Mouse (Mus musculus): ENCODE results near the gene Trim16. TPM values are rescaled to one million over a fixed set of nuclear protein-coding genes. Genes with fewer than 3 reads are reported as not detected.

Gene Trim16
- polyA plus RNA-seq, 1 experiment, result 0.28 TPM

DNA sequence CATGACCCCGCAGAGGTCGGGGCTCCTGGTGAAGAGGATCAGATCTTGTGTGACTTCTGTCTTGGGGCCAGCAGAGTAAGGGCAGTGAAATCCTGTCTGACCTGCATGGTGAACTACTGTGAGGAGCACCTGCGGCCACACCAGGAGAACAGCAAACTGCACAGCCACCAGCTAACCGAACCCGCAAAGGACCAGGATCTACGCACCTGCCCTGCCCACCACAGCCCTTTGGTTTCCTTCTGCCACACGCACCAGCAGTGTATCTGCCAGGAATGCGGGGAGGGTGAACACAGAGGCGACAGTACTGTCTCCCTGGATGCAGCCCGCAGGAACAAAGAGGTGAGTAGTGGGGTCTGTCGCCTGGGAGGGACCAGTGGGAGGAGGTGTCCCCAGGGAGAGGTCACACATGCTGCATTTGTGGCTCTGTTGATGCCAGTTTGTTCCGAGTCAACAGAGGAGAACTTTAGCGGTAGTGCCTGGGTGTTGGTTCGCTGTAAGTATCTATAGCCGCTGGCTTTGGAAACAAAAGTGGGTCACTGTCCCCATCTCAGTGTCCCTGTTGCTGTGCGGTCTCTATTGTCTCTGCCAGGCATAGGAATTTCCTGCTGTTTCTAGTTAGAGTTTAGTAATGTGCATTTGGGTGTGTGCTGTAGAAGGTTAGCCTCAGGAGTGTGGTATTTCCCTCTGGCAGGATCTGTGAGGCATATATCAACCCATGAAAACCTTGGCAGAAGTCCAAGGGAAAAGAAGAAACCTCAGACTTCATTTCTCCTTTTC is 818 bp downstream of the Trim16 start:
- peak overlapping the region; percentile 12 for H3K4me3 ChIP-seq (ENCODE audit: control insufficient read depth, low read depth, low read length)
- no peaks in the 10 kb centered on the region for H3K36me3 ChIP-seq (ENCODE audit: control insufficient read depth, insufficient read depth, low read length)
- no peaks in the 10 kb centered on the region for H3K27me3 ChIP-seq (ENCODE audit: control insufficient read depth, insufficient read depth, low read length)
- no peak for TF ChIP-seq CTCF (IDR thresholded peaks at IDR 0.05; ENCODE audit: control insufficient read depth, insufficient read depth, insufficient replicate concordance, low read depth, low read length)
- TF ChIP-seq POLR2A (IDR thresholded peaks at IDR 0.05; ENCODE audit: control insufficient read depth, low read depth, low read length), result no peak
- H3K4me1 ChIP-seq (ENCODE audit: control insufficient read depth, insufficient read depth, low read length), result peaks cover 9% of the 10 kb centered on the region
- no peak overlapping the region for H3K27ac ChIP-seq (ENCODE audit: control insufficient read depth, insufficient read depth, low read depth, low read length)

DNA sequence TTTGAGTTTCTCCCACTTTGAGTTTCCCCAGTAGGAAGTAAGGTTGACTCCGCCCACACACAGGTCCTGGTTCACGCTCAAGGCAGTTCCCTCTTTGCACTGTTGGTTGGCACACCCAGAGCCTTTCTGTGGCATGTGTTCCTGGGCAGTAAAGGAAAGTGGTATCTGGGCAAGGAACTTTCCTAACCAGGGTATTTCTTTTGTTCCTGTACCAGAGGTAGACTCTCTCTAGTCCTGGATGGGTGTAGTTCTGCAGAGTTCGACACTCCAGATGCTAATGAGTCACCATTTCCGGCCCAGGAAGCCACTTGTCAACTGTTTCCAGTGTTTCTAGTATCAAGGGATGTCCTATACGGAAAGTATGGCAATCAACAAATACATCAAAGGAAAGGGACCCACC is 1.9 kb downstream of the Trim16 start:
- Histone ChIP-seq H3K4me3 (ENCODE audit: control insufficient read depth, low read depth, low read length) (no peak overlapping the region), H3K27me3 (ENCODE audit: control insufficient read depth, insufficient read depth, low read length) (no peaks in the 10 kb centered on the region), H3K27ac (ENCODE audit: control insufficient read depth, insufficient read depth, low read depth, low read length) (no peak overlapping the region), H3K4me1 (ENCODE audit: control insufficient read depth, insufficient read depth, low read length) (peaks cover 9% of the 10 kb centered on the region), H3K36me3 (ENCODE audit: control insufficient read depth, insufficient read depth, low read length) (no peaks in the 10 kb centered on the region)
- TF ChIP-seq CTCF (IDR thresholded peaks at IDR 0.05; ENCODE audit: control insufficient read depth, insufficient read depth, insufficient replicate concordance, low read depth, low read length) (no peak), POLR2A (IDR thresholded peaks at IDR 0.05; ENCODE audit: control insufficient read depth, low read depth, low read length) (no peak)

DNA sequence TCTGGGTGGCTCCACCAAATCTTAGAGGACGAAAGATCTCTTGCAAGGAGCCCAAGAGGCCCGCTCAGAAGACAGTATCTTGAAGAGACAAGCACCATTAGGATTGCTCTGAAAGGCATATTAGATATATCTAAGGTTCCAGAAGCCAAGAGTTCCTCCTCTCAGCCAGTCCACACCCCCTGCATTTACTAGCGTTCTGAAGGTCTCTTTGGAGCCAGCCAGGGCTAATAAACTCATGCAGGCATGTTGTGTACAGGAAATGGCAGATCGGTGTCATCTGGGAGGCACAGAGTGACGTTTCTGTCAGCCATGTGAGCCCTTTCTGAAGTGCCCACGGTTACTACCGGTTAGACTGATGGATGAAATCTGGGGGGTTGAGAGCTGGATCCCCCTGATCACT is 4.2 kb downstream of the Trim16 start:
- Histone ChIP-seq H3K4me1 (ENCODE audit: control insufficient read depth, insufficient read depth, low read length) (peaks cover 9% of the 10 kb centered on the region), H3K27ac (ENCODE audit: control insufficient read depth, insufficient read depth, low read depth, low read length) (no peak overlapping the region), H3K27me3 (ENCODE audit: control insufficient read depth, insufficient read depth, low read length) (no peaks in the 10 kb centered on the region), H3K36me3 (ENCODE audit: control insufficient read depth, insufficient read depth, low read length) (no peaks in the 10 kb centered on the region), H3K4me3 (ENCODE audit: control insufficient read depth, low read depth, low read length) (no peak overlapping the region)
- TF ChIP-seq POLR2A (IDR thresholded peaks at IDR 0.05; ENCODE audit: control insufficient read depth, low read depth, low read length) (no peak), CTCF (IDR thresholded peaks at IDR 0.05; ENCODE audit: control insufficient read depth, insufficient read depth, insufficient replicate concordance, low read depth, low read length) (no peak)

DNA sequence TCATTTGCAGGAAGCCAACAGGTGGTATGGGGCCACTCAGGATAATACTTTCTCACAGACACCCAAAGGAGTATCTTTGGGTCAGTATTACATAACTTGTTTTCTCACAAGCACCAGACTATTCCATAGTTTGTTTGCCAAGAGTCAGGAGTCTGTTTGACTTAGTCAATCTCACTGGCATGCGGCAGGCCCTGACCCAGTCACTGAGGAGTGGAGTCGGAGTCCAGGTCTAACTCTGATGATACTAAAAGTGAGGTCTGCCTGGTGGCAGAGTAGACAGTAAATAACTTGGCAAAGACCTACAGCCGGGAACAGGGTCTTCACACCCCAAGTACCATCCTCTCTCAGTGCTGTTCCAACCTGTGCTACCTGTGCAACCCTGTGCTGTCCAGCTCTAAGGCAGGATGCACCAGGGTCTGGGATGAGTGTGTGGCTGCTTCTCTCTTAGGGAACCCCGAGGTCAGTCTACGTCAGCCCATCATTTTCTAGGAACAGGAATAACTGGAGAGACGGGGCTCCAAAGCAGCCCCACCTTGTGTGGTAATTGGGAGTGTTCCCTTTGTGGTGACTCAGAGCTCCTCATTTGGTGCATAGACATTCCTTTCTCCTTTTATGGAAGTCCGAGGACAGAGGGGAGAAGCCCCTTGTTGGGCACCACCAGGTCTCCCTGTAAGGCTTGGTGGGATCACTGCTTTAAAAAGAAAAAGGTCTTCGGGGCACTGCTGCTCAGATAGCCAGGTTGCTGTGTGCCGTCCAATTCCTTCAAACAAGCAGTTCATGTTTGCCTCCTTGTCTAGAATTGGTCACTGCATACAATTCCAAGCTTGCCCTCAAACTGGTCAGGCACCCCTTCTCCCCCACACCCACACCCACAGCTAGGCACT is 5.4 kb downstream of the Trim16 start:
- no peak overlapping the region for H3K4me3 ChIP-seq (ENCODE audit: control insufficient read depth, low read depth, low read length)
- no peak overlapping the region for H3K27ac ChIP-seq (ENCODE audit: control insufficient read depth, insufficient read depth, low read depth, low read length)
- H3K36me3 ChIP-seq (ENCODE audit: control insufficient read depth, insufficient read depth, low read length), result no peaks in the 10 kb centered on the region
- H3K4me1 ChIP-seq (ENCODE audit: control insufficient read depth, insufficient read depth, low read length), result peaks cover 5% of the 10 kb centered on the region
- TF ChIP-seq CTCF (IDR thresholded peaks at IDR 0.05; ENCODE audit: control insufficient read depth, insufficient read depth, insufficient replicate concordance, low read depth, low read length) (no peak), POLR2A (IDR thresholded peaks at IDR 0.05; ENCODE audit: control insufficient read depth, low read depth, low read length) (no peak)
- no peaks in the 10 kb centered on the region for H3K27me3 ChIP-seq (ENCODE audit: control insufficient read depth, insufficient read depth, low read length)

DNA sequence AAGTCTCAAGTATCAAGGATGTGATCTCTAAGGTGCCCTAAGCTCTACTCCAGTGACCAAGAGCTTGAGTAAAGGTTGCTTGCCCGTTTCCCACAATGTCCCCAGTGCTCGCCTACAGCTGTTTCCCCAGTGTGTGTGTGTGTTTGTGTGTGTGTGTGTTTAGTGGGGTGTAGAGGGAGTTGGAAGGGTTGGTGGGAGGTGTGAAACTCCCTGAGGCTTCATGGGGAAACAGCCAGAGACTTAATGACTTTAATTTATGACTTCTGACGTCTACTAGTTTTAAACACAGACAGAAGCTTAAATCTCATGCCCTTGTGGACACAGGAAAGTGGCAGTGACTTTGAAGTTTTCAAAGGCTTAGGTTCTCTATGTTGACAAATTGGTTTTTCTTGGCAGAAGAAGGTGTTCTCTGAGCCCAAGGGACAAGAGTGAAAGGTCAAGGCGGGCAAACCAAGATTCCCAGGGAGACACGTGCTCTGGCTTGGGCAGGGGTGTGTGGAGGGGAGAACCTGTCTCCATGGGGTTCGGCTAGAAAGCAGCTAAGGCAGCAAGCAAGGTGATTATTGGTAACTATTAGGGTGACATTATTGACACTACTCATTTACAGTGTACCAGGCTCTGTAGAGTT is 6.2 kb downstream of the Trim16 start:
- H3K4me3 ChIP-seq (ENCODE audit: control insufficient read depth, low read depth, low read length), result no peak overlapping the region
- H3K36me3 ChIP-seq (ENCODE audit: control insufficient read depth, insufficient read depth, low read length), result no peaks in the 10 kb centered on the region
- H3K4me1 ChIP-seq (ENCODE audit: control insufficient read depth, insufficient read depth, low read length), result no peaks in the 10 kb centered on the region
- no peak for TF ChIP-seq CTCF (IDR thresholded peaks at IDR 0.05; ENCODE audit: control insufficient read depth, insufficient read depth, insufficient replicate concordance, low read depth, low read length)
- no peak for TF ChIP-seq POLR2A (IDR thresholded peaks at IDR 0.05; ENCODE audit: control insufficient read depth, low read depth, low read length)
- H3K27ac ChIP-seq (ENCODE audit: control insufficient read depth, insufficient read depth, low read depth, low read length), result no peak overlapping the region
- no peaks in the 10 kb centered on the region for H3K27me3 ChIP-seq (ENCODE audit: control insufficient read depth, insufficient read depth, low read length)

DNA sequence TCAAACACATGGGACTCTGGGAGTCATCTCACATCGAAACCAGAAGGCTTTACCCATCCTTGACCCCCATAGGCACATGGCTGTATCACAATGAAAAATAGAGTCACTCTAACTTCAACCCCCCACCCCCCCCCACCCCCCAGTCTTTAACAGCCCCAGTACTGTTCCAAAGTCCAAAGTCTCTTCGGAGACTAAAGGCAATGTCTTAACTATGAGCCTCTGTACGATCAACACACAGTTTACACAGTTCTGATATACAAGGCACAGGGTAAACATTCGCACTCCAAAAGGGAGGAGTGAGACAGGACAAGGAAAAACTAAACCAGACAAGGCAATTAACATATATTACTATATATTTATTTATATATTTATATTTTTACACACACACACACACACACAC is 7.1 kb downstream of the Trim16 start:
- no peaks in the 10 kb centered on the region for H3K4me1 ChIP-seq (ENCODE audit: control insufficient read depth, insufficient read depth, low read length)
- H3K4me3 ChIP-seq (ENCODE audit: control insufficient read depth, low read depth, low read length), result no peak overlapping the region
- TF ChIP-seq CTCF (IDR thresholded peaks at IDR 0.05; ENCODE audit: control insufficient read depth, insufficient read depth, insufficient replicate concordance, low read depth, low read length) (no peak), POLR2A (IDR thresholded peaks at IDR 0.05; ENCODE audit: control insufficient read depth, low read depth, low read length) (no peak)
- no peaks in the 10 kb centered on the region for H3K36me3 ChIP-seq (ENCODE audit: control insufficient read depth, insufficient read depth, low read length)
- H3K27ac ChIP-seq (ENCODE audit: control insufficient read depth, insufficient read depth, low read depth, low read length), result no peak overlapping the region
- H3K27me3 ChIP-seq (ENCODE audit: control insufficient read depth, insufficient read depth, low read length), result no peaks in the 10 kb centered on the region

DNA sequence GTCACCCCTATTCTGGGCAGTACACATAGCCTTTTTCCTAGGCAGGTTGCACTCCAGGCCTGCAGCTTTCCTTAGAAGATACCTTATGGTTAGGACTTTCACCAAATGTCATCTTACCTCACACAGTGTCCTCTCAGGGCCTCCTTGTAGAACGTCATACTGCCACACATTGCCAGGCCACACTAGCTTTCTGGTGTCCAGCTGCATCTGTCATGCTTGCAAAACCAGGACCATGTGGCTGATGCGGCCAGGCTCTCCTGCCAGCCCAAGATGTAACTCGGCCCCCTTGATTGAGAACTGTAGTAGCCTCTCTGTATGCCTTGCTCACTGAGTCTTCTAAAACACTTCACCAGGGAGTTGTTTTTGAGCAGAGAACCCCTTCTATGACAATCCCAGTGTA is 7.9 kb downstream of the Trim16 start:
- TF ChIP-seq POLR2A (IDR thresholded peaks at IDR 0.05; ENCODE audit: control insufficient read depth, low read depth, low read length) (no peak), CTCF (IDR thresholded peaks at IDR 0.05; ENCODE audit: control insufficient read depth, insufficient read depth, insufficient replicate concordance, low read depth, low read length) (no peak)
- H3K27me3 ChIP-seq (ENCODE audit: control insufficient read depth, insufficient read depth, low read length), result no peaks in the 10 kb centered on the region
- no peaks in the 10 kb centered on the region for H3K36me3 ChIP-seq (ENCODE audit: control insufficient read depth, insufficient read depth, low read length)
- no peak overlapping the region for H3K4me3 ChIP-seq (ENCODE audit: control insufficient read depth, low read depth, low read length)
- H3K4me1 ChIP-seq (ENCODE audit: control insufficient read depth, insufficient read depth, low read length), result no peaks in the 10 kb centered on the region
- H3K27ac ChIP-seq (ENCODE audit: control insufficient read depth, insufficient read depth, low read depth, low read length), result no peak overlapping the region

Measured in testis, adult 2 months (tissue).